Mouse (Mus musculus): ENCODE results near the gene Stat3. TPM values are rescaled to one million over a fixed set of nuclear protein-coding genes. Genes with fewer than 3 reads are reported as not detected.

Gene Stat3
- polyA plus RNA-seq (2014; fragmentation: Nextera tagmentation; extraction: Ambion mirVana): 49.1 and 50.6 TPM in 2 replicates

DNA sequence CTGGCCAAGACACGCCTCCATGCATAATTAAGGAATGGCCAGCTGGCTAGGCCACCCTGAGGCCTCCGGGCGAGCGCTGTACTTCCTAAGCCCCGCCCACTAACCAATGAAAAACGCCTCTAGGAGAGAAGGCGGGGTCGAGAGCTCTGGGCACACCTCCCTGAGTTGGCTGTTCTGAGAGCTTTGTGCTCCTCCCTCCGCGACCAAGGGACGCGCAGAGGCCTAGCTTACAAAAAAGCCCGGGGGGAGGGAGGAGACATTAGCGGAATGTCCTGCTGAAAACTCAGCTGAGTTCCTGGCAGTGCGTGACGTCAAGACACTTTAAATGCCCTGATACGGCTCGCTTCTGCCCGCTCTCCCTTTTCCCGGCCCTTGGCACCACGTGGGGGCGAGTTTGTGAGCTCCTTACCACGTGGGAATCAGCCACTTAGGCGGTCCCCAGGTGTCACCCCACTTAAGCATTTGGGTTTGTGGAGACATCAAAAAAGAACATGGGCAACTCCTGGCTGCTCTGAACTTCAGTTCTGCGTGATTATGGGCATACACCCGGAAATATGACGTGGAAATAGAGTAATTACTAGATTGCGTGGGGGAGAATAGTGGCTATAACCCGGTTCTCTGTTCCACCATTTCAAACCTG, at the start of gene Stat3:
Stat3 (minus strand) TSS at position 29 of the 640 bp plus-strand sequence.
- ATAC-seq (ENCODE audit: low FRiP score): peak; percentile 99
- peaks cover 20% of the 10 kb centered on the region for H3K4me1 ChIP-seq (replicated peaks; ENCODE audit: control insufficient read depth, insufficient read depth, low read length)
- H3K27me3 ChIP-seq (ENCODE audit: control insufficient read depth, insufficient read depth, low read length): no peaks in the 10 kb centered on the region
- no peaks in the 10 kb centered on the region for H3K9me3 ChIP-seq (ENCODE audit: control insufficient read depth, low read length)
- peak within 1 kb of the TSS; percentile 69 for H3K9ac ChIP-seq
- DNase-seq (ENCODE audit: low spot score): peak; percentile 100
- H3K27ac ChIP-seq: peak within 1 kb of the TSS; percentile 68
- peak within 1 kb of the TSS; percentile 59 for H3K4me3 ChIP-seq (replicated peaks; ENCODE audit: low read length)
- H3K4me2 ChIP-seq (replicated peaks): peak within 1 kb of the TSS; percentile 56
- under 1% methylated on average over 29 of the region's 29 CpGs for WGBS
- no peaks in the 10 kb centered on the region for H3K36me3 ChIP-seq (replicated peaks; ENCODE audit: control insufficient read depth, insufficient read depth)

GRCm38 (mm10) chr11:100988674-100989073, 49.3 kb upstream of the Stat3 start:
- ATAC-seq (ENCODE audit: low FRiP score) (no peak), DNase-seq (ENCODE audit: low spot score) (no peak)
- Histone ChIP-seq H3K9ac (no peak overlapping the region), H3K4me3 (replicated peaks; ENCODE audit: low read length) (no peak overlapping the region), H3K9me3 (ENCODE audit: control insufficient read depth, low read length) (no peaks in the 10 kb centered on the region), H3K27ac (no peak overlapping the region), H3K4me1 (replicated peaks; ENCODE audit: control insufficient read depth, insufficient read depth, low read length) (no peaks in the 10 kb centered on the region), H3K4me2 (replicated peaks) (no peak overlapping the region), H3K27me3 (ENCODE audit: control insufficient read depth, insufficient read depth, low read length) (no peaks in the 10 kb centered on the region), H3K36me3 (replicated peaks; ENCODE audit: control insufficient read depth, insufficient read depth) (no peaks in the 10 kb centered on the region)
- 89% methylated on average over 3 of the region's 3 CpGs for WGBS

DNA sequence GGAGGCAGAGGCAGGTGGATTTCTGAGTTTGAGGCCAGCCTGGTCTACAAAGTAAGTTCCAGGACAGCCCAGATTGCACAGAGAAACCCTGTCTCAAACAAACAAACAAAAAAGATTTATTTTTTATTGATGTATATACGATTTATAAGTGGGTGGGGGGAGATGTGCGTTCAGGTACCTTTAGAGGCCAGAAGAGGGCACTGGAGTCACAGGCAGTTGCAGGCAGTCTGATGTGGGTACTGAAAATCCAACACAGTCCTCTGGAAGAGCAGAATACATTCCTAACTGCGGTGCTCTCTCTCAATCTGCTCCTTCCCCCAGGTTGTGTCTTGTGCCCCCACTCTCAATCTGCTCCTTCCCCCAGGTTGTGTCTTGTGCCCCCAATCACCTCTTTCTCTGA, 46.3 kb upstream of the Stat3 start:
- Histone ChIP-seq H3K4me1 (replicated peaks; ENCODE audit: control insufficient read depth, insufficient read depth, low read length) (no peaks in the 10 kb centered on the region), H3K9ac (no peak overlapping the region), H3K27ac (no peak overlapping the region), H3K4me2 (replicated peaks) (no peak overlapping the region), H3K4me3 (replicated peaks; ENCODE audit: low read length) (no peak overlapping the region), H3K27me3 (ENCODE audit: control insufficient read depth, insufficient read depth, low read length) (0 out of 2 replicates have a peak, but pooled peaks cover 5% of the 10 kb centered on the region), H3K36me3 (replicated peaks; ENCODE audit: control insufficient read depth, insufficient read depth) (no peaks in the 10 kb centered on the region), H3K9me3 (ENCODE audit: control insufficient read depth, low read length) (no peaks in the 10 kb centered on the region)
- ATAC-seq (ENCODE audit: low FRiP score): no peak
- WGBS: 58% methylated on average over 3 of the region's 3 CpGs
- DNase-seq (ENCODE audit: low spot score): no peak

DNA sequence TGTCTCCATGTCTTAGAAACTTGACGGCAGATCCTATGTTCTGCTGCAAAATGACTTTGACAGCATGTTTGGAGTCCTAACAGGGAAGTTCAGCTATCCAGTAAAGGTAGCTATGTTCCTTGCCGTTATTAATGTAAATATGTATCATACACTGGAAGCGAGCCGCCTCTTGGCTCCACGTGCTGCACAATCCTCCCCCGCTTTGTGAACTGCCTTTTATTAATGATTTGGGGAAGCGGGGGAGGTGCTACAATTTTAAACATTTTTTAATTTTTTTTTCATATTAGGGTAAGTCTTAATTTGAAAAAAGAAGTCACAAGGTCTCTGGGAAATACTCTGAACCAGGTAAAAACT, 44.4 kb upstream of the Stat3 start:
- H3K4me2 ChIP-seq (replicated peaks): no peak overlapping the region
- no peaks in the 10 kb centered on the region for H3K36me3 ChIP-seq (replicated peaks; ENCODE audit: control insufficient read depth, insufficient read depth)
- H3K9ac ChIP-seq: no peak overlapping the region
- H3K27me3 ChIP-seq (ENCODE audit: control insufficient read depth, insufficient read depth, low read length): 0 out of 2 replicates have a peak, but pooled peaks cover 5% of the 10 kb centered on the region
- H3K4me1 ChIP-seq (replicated peaks; ENCODE audit: control insufficient read depth, insufficient read depth, low read length): no peaks in the 10 kb centered on the region
- H3K4me3 ChIP-seq (replicated peaks; ENCODE audit: low read length): no peak overlapping the region
- ATAC-seq (ENCODE audit: low FRiP score) (no peak), DNase-seq (ENCODE audit: low spot score) (no peak)
- no peaks in the 10 kb centered on the region for H3K9me3 ChIP-seq (ENCODE audit: control insufficient read depth, low read length)
- H3K27ac ChIP-seq: no peak overlapping the region
- WGBS: 71% methylated on average over 7 of the region's 7 CpGs

DNA sequence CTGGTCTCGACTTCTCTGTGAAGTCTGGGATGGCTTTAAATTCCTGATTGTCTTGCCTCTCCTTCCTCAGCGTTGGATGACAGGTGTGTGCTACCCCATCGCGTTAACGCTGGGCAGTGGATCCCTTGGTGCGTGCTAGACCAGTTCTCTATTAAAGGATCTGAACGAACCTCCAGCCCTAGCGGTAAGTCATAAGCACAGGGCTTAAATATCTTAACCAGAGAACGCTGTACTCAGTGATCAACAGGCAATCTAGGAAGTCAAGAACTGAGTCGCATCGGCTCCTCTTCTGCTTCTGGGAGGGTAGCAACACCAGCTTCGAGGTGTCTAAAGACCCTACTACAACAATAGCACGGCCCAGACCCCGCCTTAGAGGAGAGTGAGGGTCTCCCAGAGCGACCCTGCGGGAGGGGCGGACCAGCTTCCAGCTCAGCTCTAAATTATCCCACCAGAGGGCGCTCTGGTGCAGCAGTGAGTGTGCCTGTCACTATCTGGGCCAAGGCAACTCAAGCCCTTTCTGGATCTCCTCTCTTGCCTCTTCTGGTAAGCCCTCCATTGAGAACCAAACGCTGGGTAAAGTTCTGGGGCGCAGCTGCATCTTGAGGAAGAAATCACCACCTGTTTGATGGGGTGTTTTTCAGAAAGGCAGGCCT, 43.9 kb upstream of the Stat3 start:
- Histone ChIP-seq H3K4me2 (replicated peaks) (peak overlapping the region; percentile 58), H3K27ac (no peak overlapping the region), H3K9ac (0 out of 2 replicates have a peak overlapping the region, but pooled peaks have one; percentile 2), H3K4me3 (replicated peaks; ENCODE audit: low read length) (peak overlapping the region; percentile 20), H3K27me3 (ENCODE audit: control insufficient read depth, insufficient read depth, low read length) (0 out of 2 replicates have a peak, but pooled peaks cover 5% of the 10 kb centered on the region), H3K4me1 (replicated peaks; ENCODE audit: control insufficient read depth, insufficient read depth, low read length) (no peaks in the 10 kb centered on the region), H3K9me3 (ENCODE audit: control insufficient read depth, low read length) (no peaks in the 10 kb centered on the region), H3K36me3 (replicated peaks; ENCODE audit: control insufficient read depth, insufficient read depth) (no peaks in the 10 kb centered on the region)
- 3% methylated on average over 20 of the region's 20 CpGs for WGBS
- peak; percentile 62; the same call in 1 of the 2 replicates for ATAC-seq (ENCODE audit: low FRiP score)
- peak; percentile 93 for DNase-seq (ENCODE audit: low spot score)

GRCm38 (mm10) chr11:100982087-100982486, 42.7 kb upstream of the Stat3 start:
- no peaks in the 10 kb centered on the region for H3K4me1 ChIP-seq (replicated peaks; ENCODE audit: control insufficient read depth, insufficient read depth, low read length)
- H3K27me3 ChIP-seq (ENCODE audit: control insufficient read depth, insufficient read depth, low read length): 0 out of 2 replicates have a peak, but pooled peaks cover 5% of the 10 kb centered on the region
- H3K9me3 ChIP-seq (ENCODE audit: control insufficient read depth, low read length): no peaks in the 10 kb centered on the region
- DNase-seq (ENCODE audit: low spot score) (no peak), ATAC-seq (ENCODE audit: low FRiP score) (no peak)
- no peak overlapping the region for H3K27ac ChIP-seq
- H3K4me2 ChIP-seq (replicated peaks): no peak overlapping the region
- 14% methylated on average over 8 of the region's 8 CpGs for WGBS
- H3K4me3 ChIP-seq (replicated peaks; ENCODE audit: low read length): no peak overlapping the region
- H3K9ac ChIP-seq: no peak overlapping the region
- no peaks in the 10 kb centered on the region for H3K36me3 ChIP-seq (replicated peaks; ENCODE audit: control insufficient read depth, insufficient read depth)

- DNase-seq (ENCODE audit: low spot score) (no peak), ATAC-seq (ENCODE audit: low FRiP score) (no peak)
- Histone ChIP-seq H3K4me1 (replicated peaks; ENCODE audit: control insufficient read depth, insufficient read depth, low read length) (no peaks in the 10 kb centered on the region), H3K9me3 (ENCODE audit: control insufficient read depth, low read length) (no peaks in the 10 kb centered on the region), H3K36me3 (replicated peaks; ENCODE audit: control insufficient read depth, insufficient read depth) (no peaks in the 10 kb centered on the region), H3K9ac (no peak overlapping the region), H3K4me2 (replicated peaks) (no peak overlapping the region), H3K27me3 (ENCODE audit: control insufficient read depth, insufficient read depth, low read length) (0 out of 2 replicates have a peak, but pooled peaks cover 5% of the 10 kb centered on the region), H3K4me3 (replicated peaks; ENCODE audit: low read length) (no peak overlapping the region), H3K27ac (no peak overlapping the region)
- WGBS: 67% methylated on average over 3 of the region's 3 CpGs
These were observed 41.9 kb upstream of the Stat3 start for GRCm38 (mm10) chr11:100981236-100981635.

DNA sequence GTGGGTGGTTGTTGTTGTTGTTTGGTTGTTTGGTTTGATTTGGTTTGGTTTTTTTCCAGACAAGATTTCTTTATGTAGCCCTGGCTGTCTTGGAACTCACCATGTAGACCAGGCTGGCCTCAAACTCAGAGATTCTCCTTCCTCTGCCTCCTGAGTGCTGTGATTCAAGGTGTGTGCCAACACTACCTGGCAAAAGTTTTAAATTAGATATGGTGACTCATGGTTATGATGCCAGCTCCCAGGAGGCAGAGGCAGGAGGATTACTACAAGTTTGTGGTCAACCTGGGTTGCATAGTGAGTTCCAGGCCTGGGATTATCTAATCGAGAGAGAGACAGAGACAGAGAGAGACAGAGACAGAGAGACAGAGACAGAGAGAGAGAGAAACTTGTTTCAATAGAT, 41.1 kb upstream of the Stat3 start:
- DNase-seq (ENCODE audit: low spot score) (no peak), ATAC-seq (ENCODE audit: low FRiP score) (no peak)
- Histone ChIP-seq H3K36me3 (replicated peaks; ENCODE audit: control insufficient read depth, insufficient read depth) (no peaks in the 10 kb centered on the region), H3K9ac (no peak overlapping the region), H3K4me3 (replicated peaks; ENCODE audit: low read length) (no peak overlapping the region), H3K4me1 (replicated peaks; ENCODE audit: control insufficient read depth, insufficient read depth, low read length) (no peaks in the 10 kb centered on the region), H3K9me3 (ENCODE audit: control insufficient read depth, low read length) (no peaks in the 10 kb centered on the region), H3K27ac (0 out of 2 replicates have a peak overlapping the region, but pooled peaks have one; percentile 14), H3K4me2 (replicated peaks) (no peak overlapping the region), H3K27me3 (ENCODE audit: control insufficient read depth, insufficient read depth, low read length) (0 out of 2 replicates have a peak, but pooled peaks cover 5% of the 10 kb centered on the region)
- 85% methylated on average over 1 of the region's 1 CpGs for WGBS

DNA sequence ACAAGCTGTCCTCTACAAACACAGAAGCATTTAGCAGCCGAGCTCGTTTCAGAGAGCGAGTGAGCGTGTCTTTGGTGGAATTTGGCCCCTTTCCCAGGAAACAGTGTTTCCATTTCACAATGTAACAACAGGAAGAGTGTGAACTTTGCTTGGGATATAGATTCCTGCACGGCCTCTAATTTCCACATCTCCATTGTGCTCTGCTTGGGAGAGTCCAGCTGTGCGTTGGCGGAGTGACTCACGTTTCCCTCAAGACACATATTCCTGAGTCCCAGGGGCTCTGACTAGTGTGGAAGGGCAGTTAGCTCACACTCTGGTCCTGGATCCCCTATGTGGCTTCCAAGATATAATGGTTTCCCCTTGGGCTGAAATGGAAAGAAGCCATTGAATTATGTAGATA, 40.5 kb upstream of the Stat3 start:
- Histone ChIP-seq H3K4me3 (replicated peaks; ENCODE audit: low read length) (no peak overlapping the region), H3K9ac (no peak overlapping the region), H3K36me3 (replicated peaks; ENCODE audit: control insufficient read depth, insufficient read depth) (no peaks in the 10 kb centered on the region), H3K4me1 (replicated peaks; ENCODE audit: control insufficient read depth, insufficient read depth, low read length) (no peaks in the 10 kb centered on the region), H3K27me3 (ENCODE audit: control insufficient read depth, insufficient read depth, low read length) (0 out of 2 replicates have a peak, but pooled peaks cover 5% of the 10 kb centered on the region), H3K4me2 (replicated peaks) (no peak overlapping the region), H3K9me3 (ENCODE audit: control insufficient read depth, low read length) (no peaks in the 10 kb centered on the region), H3K27ac (peak overlapping the region; percentile 14; the same call in 1 of the 2 replicates)
- DNase-seq (ENCODE audit: low spot score): peak; percentile 53
- 62% methylated on average over 8 of the region's 8 CpGs for WGBS
- no peak for ATAC-seq (ENCODE audit: low FRiP score)

Data from hindbrain, embryonic 14.5 days (tissue).